9 mouse cellular contexts compared by ENCODE assay signal in genomic region chr11:119404627-119405026, GRCm38 (mm10). TPM values are rescaled to one million over a fixed set of nuclear protein-coding genes. Genes with fewer than 3 reads are reported as not detected.
DNase-seq lines count a peak whose midpoint lies in the region; ATAC-seq and TF ChIP-seq lines count a peak whose summit lies in the region.
"Had no signal": no experiment of that assay in that cellular context is flagged by ENCODE, and none has a peak within 500 bp of the region (broad histone marks: within the 10 kb centered on the region; RNA-seq: fewer than 3 reads in every experiment).

No protein-coding gene starts in this region.

- peak in 1 of 2 experiments; percentile 44 for DNase-seq in heart, adult 2 months
- no peak for DNase-seq in heart, adult 9 months (ENCODE audit: low spot score in 2 of 2)
- DNase-seq in 416B (ENCODE audit: low read depth) (peak; percentile 80), ZHBTc4 (ENCODE audit: low read depth, low spot score) (peak; percentile 90)
- peak; percentile 43 for DNase-seq in hindbrain, postnatal 0 days (ENCODE audit: low spot score)
- DNase-seq in retina, embryonic 14.5 days (ENCODE audit: low spot score): peak; percentile 76
- DNase-seq in layer of hippocampus, postnatal 14 days (ENCODE audit: low spot score in 2 of 2): no peak
- no peak for DNase-seq in urinary bladder, adult 18-20 months (ENCODE audit: low spot score in 2 of 2)

- H3K4me3 ChIP-seq in heart, adult 2 months: no peak overlapping the region
- no peak overlapping the region for H3K4me3 ChIP-seq in hindbrain, postnatal 0 days (ENCODE audit: low read length)
- H3K4me3 ChIP-seq: embryonic facial prominence, embryonic 13.5 days had no signal

- 68% methylated on average over 5 of the region's 5 CpGs for WGBS in heart, adult 2 months
- WGBS in hindbrain, postnatal 0 days: 50% methylated on average over 5 of the region's 5 CpGs

- no peak overlapping the region for H3K4me2 ChIP-seq in hindbrain, postnatal 0 days (ENCODE audit: low read depth, low read length)
- H3K4me2 ChIP-seq: embryonic facial prominence, embryonic 13.5 days had no signal

- intact Hi-C loops in heart, adult 2 months (cut with DNase I): loop anchor here (1.0 kb wide), 1 partner anchor 65 kb away; no protein-coding TSS in a partner anchor

- H3K36me3 ChIP-seq in heart, adult 2 months (ENCODE audit: control insufficient read depth, insufficient read depth, low read length): no peaks in the 10 kb centered on the region
- H3K36me3 ChIP-seq in hindbrain, postnatal 0 days (ENCODE audit: insufficient read depth, low read length): no peaks in the 10 kb centered on the region
- H3K36me3 ChIP-seq: embryonic facial prominence, embryonic 13.5 days had no signal

- TF ChIP-seq POLR2A in heart, adult 2 months (IDR thresholded peaks at IDR 0.05; ENCODE audit: insufficient read depth, low read depth, low read length): no peak

- H3K4me1 ChIP-seq in heart, adult 2 months (ENCODE audit: control insufficient read depth, insufficient read depth, low read length): peaks cover 3% of the 10 kb centered on the region
- H3K4me1 ChIP-seq in hindbrain, postnatal 0 days (ENCODE audit: insufficient read depth, low read length): no peaks in the 10 kb centered on the region
- H3K4me1 ChIP-seq: embryonic facial prominence, embryonic 13.5 days had no signal

- TF ChIP-seq EP300 in heart, adult 2 months (IDR thresholded peaks at IDR 0.05; ENCODE audit: insufficient read depth, low read depth, low read length): peak; percentile 55; the same call in 1 of the 2 replicates

- H3K9me3 ChIP-seq in hindbrain, postnatal 0 days (ENCODE audit: low read length): no peaks in the 10 kb centered on the region
- H3K9me3 ChIP-seq: embryonic facial prominence, embryonic 13.5 days had no signal

- no peak overlapping the region for H3K27ac ChIP-seq in heart, adult 2 months
- no peak overlapping the region for H3K27ac ChIP-seq in hindbrain, postnatal 0 days
- H3K27ac ChIP-seq: embryonic facial prominence, embryonic 13.5 days had no signal

- no peaks in the 10 kb centered on the region for H3K27me3 ChIP-seq in heart, adult 2 months (ENCODE audit: control insufficient read depth, insufficient read depth, low read length)
- H3K27me3 ChIP-seq in hindbrain, postnatal 0 days (ENCODE audit: insufficient read depth, low read length): no peaks in the 10 kb centered on the region
- H3K27me3 ChIP-seq: embryonic facial prominence, embryonic 13.5 days had no signal

- ATAC-seq in hindbrain, postnatal 0 days: no peak

- TF ChIP-seq CTCF in heart, adult 2 months (IDR thresholded peaks at IDR 0.05): peak; percentile 81
- peak; percentile 74 for TF ChIP-seq CTCF in hindbrain, postnatal 0 days (IDR thresholded peaks at IDR 0.05; ENCODE audit: low read depth)

- H3K79me2 ChIP-seq in heart, adult 2 months (replicated peaks; ENCODE audit: control insufficient read depth, insufficient read depth, low read length): no peaks in the 10 kb centered on the region; the same call in 1 of the 2 replicates

- H3K9ac ChIP-seq in heart, adult 2 months (ENCODE audit: low read depth, low read length): no peak overlapping the region
- H3K9ac ChIP-seq in hindbrain, postnatal 0 days (replicated peaks; ENCODE audit: low read length): no peak overlapping the region
- H3K9ac ChIP-seq: embryonic facial prominence, embryonic 13.5 days had no signal

RNA-seq across cellular contexts. Expression of gene Rnf213, which starts 11.7 kb away (rescaled TPM):
- total RNA-seq in heart, adult 2 months (2021): 10 to 100 TPM; 12.0 to 13.1 TPM
- 10.4 and 19.2 TPM in 2 replicates for polyA plus RNA-seq in heart, adult 2 months (2012; rRNA removed)
- total RNA-seq in hindbrain, postnatal 0 days (2014; rRNA removed): 8.7 and 9.0 TPM in 2 replicates
- polyA plus RNA-seq in hindbrain, postnatal 0 days (2015; fragmentation: Nextera tagmentation; extraction: Ambion mirVana): 0.94 and 1.5 TPM in 2 replicates
- 1 to 10 TPM; 3.4 to 3.5 TPM for total RNA-seq in layer of hippocampus, postnatal 14 days (2021)

RNA-seq across cellular contexts. Expression of gene Slc26a11, which starts 49.3 kb away (rescaled TPM):
- total RNA-seq in heart, adult 2 months (2021): 1 to 10 TPM; 2.0 to 2.2 TPM
- 7.8 and 9.9 TPM in 2 replicates for polyA plus RNA-seq in heart, adult 2 months (2012; rRNA removed)
- 6.7 and 9.6 TPM in 2 replicates for total RNA-seq in hindbrain, postnatal 0 days (2014; rRNA removed)
- polyA plus RNA-seq in hindbrain, postnatal 0 days (2015; fragmentation: Nextera tagmentation; extraction: Ambion mirVana): 5.4 and 5.7 TPM in 2 replicates
- 1 to 10 TPM; 4.3 to 6.0 TPM for total RNA-seq in layer of hippocampus, postnatal 14 days (2021)

RNA-seq across cellular contexts. Expression of gene Sgsh, which starts 49.3 kb away (rescaled TPM):
- total RNA-seq in heart, adult 2 months (2021): 1 to 10 TPM; 5.5 to 5.7 TPM
- polyA plus RNA-seq in heart, adult 2 months (2012; rRNA removed): 10.6 and 11.1 TPM in 2 replicates
- 4.8 and 8.5 TPM in 2 replicates for total RNA-seq in hindbrain, postnatal 0 days (2014; rRNA removed)
- polyA plus RNA-seq in hindbrain, postnatal 0 days (2015; fragmentation: Nextera tagmentation; extraction: Ambion mirVana): 5.0 and 6.2 TPM in 2 replicates
- total RNA-seq in layer of hippocampus, postnatal 14 days (2021): 1 to 10 TPM; 4.3 to 4.8 TPM

Comparison
In these comparisons a context has a peak if more than half of its experiments do, and no peak if none do; other contexts are left out.
1. DNase-seq: peak in 416B (single experiment), ZHBTc4 (single experiment), hindbrain, postnatal 0 days (single experiment) and retina, embryonic 14.5 days (single experiment); none in heart, adult 9 months (0 of 2), layer of hippocampus, postnatal 14 days (0 of 2) and urinary bladder, adult 18-20 months (0 of 2).